In genomic region chr11:116669787-116670365, GRCm38 (mm10) we compare ENCODE assay signal across 15 mouse cellular contexts. TPM values are rescaled to one million over a fixed set of nuclear protein-coding genes. Genes with fewer than 3 reads are reported as not detected.
DNase-seq lines count a peak whose midpoint lies in the region; ATAC-seq lines count a peak whose summit lies in the region.
"Had no signal": no experiment of that assay in that cellular context is flagged by ENCODE, and none has a peak within 500 bp of the region (broad histone marks: within the 10 kb centered on the region; RNA-seq: fewer than 3 reads in every experiment).

No protein-coding gene starts in this region.

- 43% methylated on average over 13 of the region's 13 CpGs for WGBS in hindbrain, embryonic 16.5 days

- DNase-seq in embryo, embryonic 10 days (ENCODE audit: low spot score): peak; percentile 43
- DNase-seq in embryo, embryonic 11 days: no peak
- DNase-seq in retina, postnatal 1 day: peak; percentile 51
- DNase-seq in retina, embryonic 14.5 days (ENCODE audit: low spot score): no peak
- DNase-seq in thymus, postnatal 25 days: peak; percentile 22
- DNase-seq in heart, postnatal 10 days: no peak
- DNase-seq in kidney, postnatal 36 days: no peak
- DNase-seq: gastrocnemius, postnatal 14 days; kidney, postnatal 4 days; lung, postnatal 36 days had no signal

- H3K27ac ChIP-seq in hindbrain, embryonic 16.5 days (ENCODE audit: low read depth, low read length): no peak overlapping the region
- H3K27ac ChIP-seq: left cerebral cortex, adult 2 months had no signal

- H3K4me3 ChIP-seq in hindbrain, embryonic 16.5 days (ENCODE audit: low read length): no peak overlapping the region
- H3K4me3 ChIP-seq: heart, embryonic 12.5 days; left cerebral cortex, adult 2 months had no signal

- ATAC-seq in hindbrain, embryonic 16.5 days: no peak

- no peak overlapping the region for H3K9ac ChIP-seq in hindbrain, embryonic 16.5 days (ENCODE audit: low read depth, low read length)
- H3K9ac ChIP-seq: heart, embryonic 12.5 days had no signal

- H3K36me3 ChIP-seq in hindbrain, embryonic 16.5 days (ENCODE audit: control insufficient read depth, insufficient read depth, low read length): peaks cover 2% of the 10 kb centered on the region; the same call in 1 of the 2 replicates

- H3K27me3 ChIP-seq in hindbrain, embryonic 16.5 days (replicated peaks; ENCODE audit: control insufficient read depth, insufficient read depth, low read length): no peaks in the 10 kb centered on the region

- no peaks in the 10 kb centered on the region for H3K9me3 ChIP-seq in hindbrain, embryonic 16.5 days (ENCODE audit: control insufficient read depth, low read length)
- H3K9me3 ChIP-seq: forebrain, embryonic 10.5 days; heart, embryonic 12.5 days had no signal

- peak overlapping the region; percentile 24 for H3K4me2 ChIP-seq in hindbrain, embryonic 16.5 days (ENCODE audit: low read length)

- peaks cover 27% of the 10 kb centered on the region for H3K4me1 ChIP-seq in hindbrain, embryonic 16.5 days (ENCODE audit: control insufficient read depth, insufficient read depth, low read depth, low read length)

- intact Hi-C loops in heart, postnatal 10 days (cut with DNase I): no loop called here

RNA-seq across cellular contexts. Expression of gene Cygb, which starts 15.8 kb away (rescaled TPM):
- 34.4 and 37.4 TPM in 2 replicates for polyA plus RNA-seq in hindbrain, embryonic 16.5 days (2015; fragmentation: Nextera tagmentation; extraction: Ambion mirVana)
- 10 to 100 TPM; 76.2 to 85.4 TPM for total RNA-seq in heart, postnatal 10 days (2021)

RNA-seq across cellular contexts. Expression of gene Prcd, which starts 16.5 kb away (rescaled TPM):
- polyA plus RNA-seq in hindbrain, embryonic 16.5 days (2015; fragmentation: Nextera tagmentation; extraction: Ambion mirVana): 3.1 and 4.2 TPM in 2 replicates
- total RNA-seq in heart, postnatal 10 days (2021): 1 to 10 TPM; 1.4 to 1.7 TPM
- total RNA-seq: liver, adult 2 months had no signal
- polyA plus RNA-seq: heart, embryonic 12.5 days; liver, adult 2 months had no signal

RNA-seq across cellular contexts. Expression of gene Rhbdf2, which starts 43.1 kb away (rescaled TPM):
- polyA plus RNA-seq in hindbrain, embryonic 16.5 days (2015; fragmentation: Nextera tagmentation; extraction: Ambion mirVana): 1.7 and 2.1 TPM in 2 replicates
- 10 to 100 TPM; 15.4 to 17.7 TPM for total RNA-seq in heart, postnatal 10 days (2021)

Comparison
In these comparisons a context has a peak if more than half of its experiments do, and no peak if none do; other contexts are left out.
1. DNase-seq: peak in embryo, embryonic 10 days (single experiment), retina, postnatal 1 day (single experiment) and thymus, postnatal 25 days (single experiment); none in embryo, embryonic 11 days (single experiment), retina, embryonic 14.5 days (single experiment), heart, postnatal 10 days (0 of 2) and kidney, postnatal 36 days (0 of 2).